Mouse (Mus musculus) stomach, postnatal 0 days (tissue): ENCODE data around the gene Stk25. TPM values are rescaled to one million over a fixed set of nuclear protein-coding genes. Genes with fewer than 3 reads are reported as not detected.
A peak's percentile ranks its signal among the peaks of the same experiment; 100 is the strongest.

Source experiments
- ATAC-seq: fragments of 200-750 bp; cut with Nextera tagmentation; 2 replicates; pipeline ENCODE4 v1.8.0; 2017; ENCODE audit not compliant: low FRiP score, low TSS enrichment
- DNase-seq: peaks from one replicate; pipeline ENCODE4 v3.0.0-alpha.2; 2016; ENCODE audit warnings: low spot score
- H3K27ac ChIP-seq: fragments of 300-500 bp; sonication (generic); replicated peaks from 2 replicates; pipeline ENCODE4 v1.5.1; 2014; ENCODE audit warnings: mild to moderate bottlenecking, control low read depth
- H3K27me3 ChIP-seq: fragments of 300-500 bp; sonication (generic); 2 replicates; pipeline ENCODE4 v1.6.1; 2014; ENCODE audit warnings: low read length; ENCODE audit not compliant: control insufficient read depth, insufficient read depth
- H3K36me3 ChIP-seq: fragments of 300-500 bp; sonication (generic); 2 replicates; pipeline ENCODE4 v1.6.1; 2014; ENCODE audit warnings: low read length, mixed read lengths; ENCODE audit not compliant: control insufficient read depth, insufficient read depth
- H3K4me1 ChIP-seq: fragments of 300-500 bp; sonication (generic); replicated peaks from 2 replicates; pipeline ENCODE4 v1.6.1; 2014; ENCODE audit warnings: antibody characterized with exemption; ENCODE audit not compliant: control insufficient read depth, insufficient read depth
- H3K4me2 ChIP-seq: fragments of 300-500 bp; sonication (generic); replicated peaks from 2 replicates; pipeline ENCODE4 v1.6.1; 2014; ENCODE audit warnings: low read depth, mild to moderate bottlenecking, control low read depth, moderate library complexity
- H3K4me3 ChIP-seq: fragments of 300-500 bp; sonication (generic); 2 replicates; pipeline ENCODE4 v1.5.1; 2014; ENCODE audit warnings: low read depth, low read length, control low read depth
- H3K9ac ChIP-seq: fragments of 300-500 bp; sonication (generic); 2 replicates; pipeline ENCODE4 v1.6.1; 2014; ENCODE audit warnings: mild to moderate bottlenecking, low read length, control low read depth, mixed read lengths
- H3K9me3 ChIP-seq: fragments of 300-500 bp; sonication (generic); 2 replicates; pipeline ENCODE4 v1.6.1; 2016; ENCODE audit warnings: low read length; ENCODE audit not compliant: control insufficient read depth
- CTCF ChIP-seq: IDR thresholded peaks from 2 replicates; pipeline ENCODE4 v1.5.1; 2016; ENCODE audit warnings: antibody characterized with exemption, low read depth, mild to moderate bottlenecking, moderate library complexity
- EP300 ChIP-seq: optimal IDR thresholded peaks from 2 replicates; pipeline ENCODE3; 2016; ENCODE audit warnings: antibody characterized with exemption
- WGBS: fragments of 180-500 bp; shearing (Covaris S2); extraction: QIAGEN DNeasy Blood & Tissue Kit; methylation state at CpG from one replicate; pipeline ENCODE4 v1.1.7; 2014; 5-methylcytosine and 5-hydroxymethylcytosine counted together
- polyA plus RNA-seq: library from polyadenylated mRNA; unstranded; fragments of >200 nt; fragmentation: Nextera tagmentation; extraction: Ambion mirVana; gene quantifications from 2 replicates; pipeline ENCODE4 v1.2.1, GENCODE M21; 2015

Gene Stk25
- polyA plus RNA-seq, 1 experiment from 2014 or later = 107 TPM

- H3K36me3 ChIP-seq = peaks cover 12% of the 10 kb centered on the region; the same call in 1 of the 2 replicates
- no peaks in the 10 kb centered on the region for H3K27me3 ChIP-seq
- DNase-seq = no peak
- ATAC-seq = peak; percentile 16; the same call in 1 of the 2 replicates
- H3K4me1 ChIP-seq = no peaks in the 10 kb centered on the region
- no peaks in the 10 kb centered on the region for H3K9me3 ChIP-seq
- TF ChIP-seq EP300 = no peak
- TF ChIP-seq CTCF = no peak
- no peak overlapping the region for H3K4me3 ChIP-seq
- no peak overlapping the region for H3K9ac ChIP-seq
- 79% methylated on average over 4 of the region's 4 CpGs for WGBS
- no peak overlapping the region for H3K4me2 ChIP-seq
- H3K27ac ChIP-seq = no peak overlapping the region
Observed at GRCm38 (mm10) chr1:93618059-93618748, 40.3 kb downstream of the Stk25 start.

DNA sequence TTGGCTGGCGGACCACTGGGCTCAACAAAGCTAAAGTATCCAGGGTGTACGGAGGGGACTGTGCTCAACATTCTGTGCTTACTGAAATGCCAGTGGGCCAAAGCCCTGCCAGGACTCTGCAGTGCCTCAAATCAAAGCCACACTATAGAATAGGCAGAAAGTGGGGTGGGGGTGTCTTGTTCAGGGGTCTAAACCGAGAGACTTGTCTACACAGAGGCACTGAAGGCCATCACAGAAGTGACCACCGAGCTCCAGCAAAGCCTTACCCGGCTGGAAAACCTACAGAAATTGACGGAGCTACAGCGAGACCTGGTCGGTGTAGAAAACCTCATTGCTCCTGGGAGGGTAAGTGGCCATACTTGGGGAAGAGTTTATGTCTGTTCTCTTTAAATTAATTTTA is 48.7 kb downstream of the Stk25 start:
- ATAC-seq (no peak), DNase-seq (no peak)
- no peaks in the 10 kb centered on the region for H3K9me3 ChIP-seq
- TF ChIP-seq EP300 (no peak), CTCF (no peak)
- no peaks in the 10 kb centered on the region for H3K4me1 ChIP-seq
- WGBS = 88% methylated on average over 8 of the region's 8 CpGs
- no peaks in the 10 kb centered on the region for H3K27me3 ChIP-seq
- no peak overlapping the region for H3K9ac ChIP-seq
- H3K4me3 ChIP-seq = no peak overlapping the region
- no peaks in the 10 kb centered on the region for H3K36me3 ChIP-seq
- no peak overlapping the region for H3K4me2 ChIP-seq
- no peak overlapping the region for H3K27ac ChIP-seq

GRCm38 (mm10) chr1:93608696-93609245 is 49.7 kb downstream of the Stk25 start:
- Histone ChIP-seq H3K27ac (no peak overlapping the region), H3K27me3 (no peaks in the 10 kb centered on the region), H3K9ac (no peak overlapping the region), H3K4me1 (no peaks in the 10 kb centered on the region), H3K9me3 (no peaks in the 10 kb centered on the region), H3K36me3 (no peaks in the 10 kb centered on the region), H3K4me3 (no peak overlapping the region), H3K4me2 (no peak overlapping the region)
- TF ChIP-seq EP300 (no peak), CTCF (no peak)
- no peak for DNase-seq
- ATAC-seq = no peak
- 79% methylated on average over 4 of the region's 4 CpGs for WGBS

GRCm38 (mm10) chr1:93607090-93608083 is 51.1 kb downstream of the Stk25 start:
- Histone ChIP-seq H3K27ac (no peak overlapping the region), H3K4me3 (no peak overlapping the region), H3K4me1 (no peaks in the 10 kb centered on the region), H3K27me3 (no peaks in the 10 kb centered on the region), H3K9me3 (no peaks in the 10 kb centered on the region), H3K4me2 (no peak overlapping the region), H3K9ac (no peak overlapping the region), H3K36me3 (no peaks in the 10 kb centered on the region)
- no peak for DNase-seq
- 83% methylated on average over 14 of the region's 14 CpGs for WGBS
- ATAC-seq = no peak
- no peak for TF ChIP-seq CTCF
- no peak for TF ChIP-seq EP300

DNA sequence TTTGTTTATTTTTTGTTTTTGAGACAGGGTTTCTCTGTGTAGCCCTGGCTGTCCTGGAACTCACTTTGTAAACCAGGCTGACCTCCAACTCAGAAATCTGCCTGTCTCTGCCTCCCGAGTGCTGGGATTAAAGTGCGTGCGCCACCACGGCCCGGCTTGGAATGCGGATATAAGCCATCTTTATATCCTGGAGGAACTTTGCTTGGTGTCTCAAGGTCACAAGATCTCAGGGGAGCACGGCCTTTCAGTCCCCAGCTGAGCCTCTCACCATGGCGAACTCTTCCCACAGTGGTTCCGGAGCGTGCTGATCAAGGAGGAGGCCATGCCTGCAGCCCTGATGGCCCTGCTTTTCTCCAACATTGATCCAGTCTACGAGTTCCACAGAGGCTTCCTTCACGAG is 54.5 kb downstream of the Stk25 start:
- DNase-seq (no peak), ATAC-seq (no peak)
- H3K27ac ChIP-seq = no peak overlapping the region
- WGBS = 95% methylated on average over 12 of the region's 12 CpGs
- no peak for TF ChIP-seq EP300
- TF ChIP-seq CTCF = no peak
- no peaks in the 10 kb centered on the region for H3K4me1 ChIP-seq
- H3K27me3 ChIP-seq = no peaks in the 10 kb centered on the region
- H3K36me3 ChIP-seq = no peaks in the 10 kb centered on the region
- no peak overlapping the region for H3K9ac ChIP-seq
- no peak overlapping the region for H3K4me3 ChIP-seq
- H3K4me2 ChIP-seq = no peak overlapping the region
- no peaks in the 10 kb centered on the region for H3K9me3 ChIP-seq
